Mouse (Mus musculus) cerebellum, adult 2 months (tissue): ENCODE results near the gene Cd80.

Source experiments
- CTCF ChIP-seq: fragments of 200-500 bp; IDR thresholded peaks from 2 replicates; pipeline ENCODE4 v1.5.1; 2011; ENCODE audit warnings: low read depth, mild to moderate bottlenecking, control low read depth, low read length, moderate library complexity, borderline replicate concordance; ENCODE audit not compliant: insufficient read depth
- POLR2A ChIP-seq: fragments of 200-500 bp; IDR thresholded peaks from 2 replicates; pipeline ENCODE4 v1.6.1; 2011; ENCODE audit warnings: low read length, control low read depth, borderline replicate concordance; ENCODE audit not compliant: insufficient read depth

DNA sequence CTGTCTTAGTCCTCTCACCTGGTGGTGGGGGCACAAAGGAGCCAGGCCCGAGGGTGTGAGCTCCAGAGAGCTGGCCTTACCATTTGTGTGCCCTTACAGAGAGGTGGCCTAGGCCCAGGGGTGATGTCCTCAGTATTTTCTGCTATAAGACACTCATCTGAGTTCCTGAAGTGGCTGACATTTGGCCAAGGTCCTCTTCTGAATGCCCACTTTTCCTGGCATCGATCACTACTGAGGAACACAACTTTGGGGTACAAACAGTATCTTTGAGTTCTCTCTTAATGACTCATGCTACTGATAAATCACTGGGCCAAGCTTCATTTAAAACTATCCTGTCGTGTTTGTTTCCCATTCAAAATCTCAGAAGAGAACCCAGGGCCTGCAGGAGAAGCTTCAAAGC lies 37.2 kb downstream of the Cd80 start:
- no peak for TF ChIP-seq CTCF
- no peak for TF ChIP-seq POLR2A
